Mouse (Mus musculus) thymus, adult 2 months (tissue): Measurements from ENCODE around the gene Gm21954. TPM values are rescaled to one million over a fixed set of nuclear protein-coding genes. Genes with fewer than 3 reads are reported as not detected.

Source experiments
- DNase-seq: peaks from one replicate; pipeline ENCODE4 v3.0.0; 2021
- H3K27ac ChIP-seq: fragments of 200-500 bp; 2 replicates; pipeline ENCODE4 v1.5.1; 2012; ENCODE audit warnings: low read length, control low read depth; ENCODE audit not compliant: control insufficient read depth, insufficient read depth
- H3K27me3 ChIP-seq: fragments of 200-500 bp; 2 replicates; pipeline ENCODE4 v1.6.1; 2012; ENCODE audit warnings: mild to moderate bottlenecking, low read length, moderate library complexity, mixed read lengths; ENCODE audit not compliant: control insufficient read depth, insufficient read depth
- H3K36me3 ChIP-seq: fragments of 200-500 bp; 2 replicates; pipeline ENCODE4 v1.6.1; 2012; ENCODE audit warnings: mild to moderate bottlenecking, low read length, moderate library complexity; ENCODE audit not compliant: control insufficient read depth, insufficient read depth
- H3K4me1 ChIP-seq: fragments of 200-500 bp; replicated peaks from 2 replicates; pipeline ENCODE4 v1.6.1; 2012; ENCODE audit warnings: low read length; ENCODE audit not compliant: control insufficient read depth, insufficient read depth
- H3K4me3 ChIP-seq: fragments of 200-500 bp; 2 replicates; pipeline ENCODE4 v1.5.1; 2012; ENCODE audit warnings: mild to moderate bottlenecking, low read length, control low read depth, moderate library complexity; ENCODE audit not compliant: control insufficient read depth, insufficient read depth
- CTCF ChIP-seq: fragments of 200-500 bp; IDR thresholded peaks from 2 replicates; pipeline ENCODE4 v1.5.1; 2012; ENCODE audit warnings: mild to moderate bottlenecking, control low read depth, low read length, moderate library complexity, borderline replicate concordance; ENCODE audit not compliant: control insufficient read depth, poor library complexity, insufficient read depth; ENCODE audit errors: extremely low read depth
- POLR2A ChIP-seq: fragments of 200-500 bp; IDR thresholded peaks from 2 replicates; pipeline ENCODE4 v1.6.1; 2012; ENCODE audit warnings: mild to moderate bottlenecking, low read length, control low read depth, moderate library complexity; ENCODE audit not compliant: control insufficient read depth, poor library complexity, insufficient read depth; ENCODE audit errors: extremely low read depth
- WGBS: fragments of 180-500 bp; shearing (Covaris S2); methylation state at CpG from one replicate; pipeline ENCODE4 v1.1.7; 2018; 5-methylcytosine and 5-hydroxymethylcytosine counted together
- polyA plus RNA-seq: library from polyadenylated mRNA; depleted of rRNA; stranded (reverse); fragments of >200 nt; gene quantifications from 2 replicates; pipeline ENCODE4 v1.2.3, GENCODE M21; 2012

Gene Gm21954
- polyA plus RNA-seq, 1 experiment: not detected

GRCm38 (mm10) chr3:55451035-55451434, 21.0 kb downstream of the Gm21954 start:
- H3K27me3 ChIP-seq: no peaks in the 10 kb centered on the region
- TF ChIP-seq CTCF: no peak
- H3K36me3 ChIP-seq: no peaks in the 10 kb centered on the region
- no peak for DNase-seq
- H3K4me1 ChIP-seq: no peaks in the 10 kb centered on the region
- 96% methylated on average over 14 of the region's 14 CpGs for WGBS
- H3K27ac ChIP-seq: no peak overlapping the region
- no peak overlapping the region for H3K4me3 ChIP-seq

- no peaks in the 10 kb centered on the region for H3K36me3 ChIP-seq
- H3K4me3 ChIP-seq: no peak overlapping the region
- no peaks in the 10 kb centered on the region for H3K4me1 ChIP-seq
- WGBS: 90% methylated on average over 2 of the region's 2 CpGs
- no peak overlapping the region for H3K27ac ChIP-seq
- no peaks in the 10 kb centered on the region for H3K27me3 ChIP-seq
- TF ChIP-seq CTCF (no peak), POLR2A (no peak)
- no peak for DNase-seq
Observed at GRCm38 (mm10) chr3:55449148-55449547, 22.9 kb downstream of the Gm21954 start.

DNA sequence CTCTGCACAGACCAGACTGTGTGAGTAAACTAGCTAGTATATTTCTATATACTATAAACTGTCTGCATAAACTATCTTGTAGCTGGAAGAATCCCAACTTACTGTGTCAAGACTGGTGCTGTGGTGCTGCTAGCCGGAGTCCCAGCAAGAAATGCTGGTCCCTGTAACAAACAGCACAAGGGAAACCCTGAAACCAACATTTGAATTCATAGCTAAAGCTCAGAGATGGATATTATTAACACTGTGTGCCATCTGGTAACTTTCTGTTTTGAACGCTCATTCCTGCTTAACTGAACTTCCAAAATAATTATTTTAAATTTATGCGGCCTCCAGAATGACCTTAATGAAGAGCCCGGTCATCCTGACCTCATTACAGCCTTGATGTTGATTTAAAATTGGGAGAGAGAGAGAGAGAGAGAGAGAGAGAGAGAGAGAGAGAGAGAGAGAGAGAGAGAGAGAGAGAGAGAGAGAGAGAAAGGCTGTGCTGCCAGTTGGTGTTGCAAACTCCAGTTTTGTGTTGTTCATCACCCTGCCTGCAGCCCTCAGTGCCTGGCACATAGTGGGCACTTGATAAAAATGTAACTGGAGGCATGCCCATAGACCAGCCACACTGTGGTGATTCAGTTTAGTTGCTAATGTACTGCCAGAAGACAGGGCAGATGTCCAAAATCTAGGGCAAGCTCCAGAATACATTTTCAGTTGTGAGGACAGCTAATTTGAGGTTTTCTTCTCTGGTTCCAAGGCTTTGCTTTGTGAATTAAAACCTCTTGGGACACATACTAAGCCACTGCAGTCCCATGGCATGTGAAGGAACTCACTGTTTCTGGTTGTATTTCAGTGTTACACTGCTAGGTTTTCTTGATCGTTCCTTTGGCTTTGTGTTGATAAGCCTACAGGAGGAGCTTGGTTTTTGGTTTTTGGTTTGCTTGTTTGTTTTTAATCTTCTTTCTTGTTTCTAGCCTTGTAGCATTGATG, 24.2 kb downstream of the Gm21954 start:
- H3K27me3 ChIP-seq: no peaks in the 10 kb centered on the region
- H3K27ac ChIP-seq: no peak overlapping the region
- H3K4me3 ChIP-seq: no peak overlapping the region
- WGBS: 95% methylated on average over 5 of the region's 5 CpGs
- no peak for TF ChIP-seq CTCF
- no peak for TF ChIP-seq POLR2A
- no peak for DNase-seq
- H3K4me1 ChIP-seq: no peaks in the 10 kb centered on the region
- no peaks in the 10 kb centered on the region for H3K36me3 ChIP-seq

DNA sequence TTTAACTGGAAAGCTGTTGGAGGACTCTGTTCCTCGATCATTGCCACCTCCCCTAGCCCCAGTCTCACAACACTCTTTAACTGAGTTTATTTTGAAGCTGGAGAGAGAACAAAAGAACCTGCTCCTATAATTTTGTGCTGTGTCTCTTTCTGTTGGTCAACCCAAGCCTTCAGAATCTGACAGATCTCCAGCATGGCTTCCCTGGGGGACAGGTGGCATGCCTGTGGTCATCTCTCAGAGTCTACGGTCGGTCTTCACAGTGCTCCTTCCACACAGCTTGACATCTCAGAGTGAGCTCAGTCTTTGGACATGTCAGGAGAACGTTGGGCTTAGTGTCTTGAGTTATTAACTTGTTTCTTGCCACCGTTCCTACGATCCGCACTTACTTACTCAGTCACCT, 25.3 kb downstream of the Gm21954 start:
- no peak for DNase-seq
- Histone ChIP-seq H3K36me3 (no peaks in the 10 kb centered on the region), H3K27ac (no peak overlapping the region), H3K27me3 (no peaks in the 10 kb centered on the region), H3K4me1 (no peaks in the 10 kb centered on the region), H3K4me3 (no peak overlapping the region)
- 95% methylated on average over 7 of the region's 7 CpGs for WGBS
- TF ChIP-seq CTCF (no peak), POLR2A (no peak)

DNA sequence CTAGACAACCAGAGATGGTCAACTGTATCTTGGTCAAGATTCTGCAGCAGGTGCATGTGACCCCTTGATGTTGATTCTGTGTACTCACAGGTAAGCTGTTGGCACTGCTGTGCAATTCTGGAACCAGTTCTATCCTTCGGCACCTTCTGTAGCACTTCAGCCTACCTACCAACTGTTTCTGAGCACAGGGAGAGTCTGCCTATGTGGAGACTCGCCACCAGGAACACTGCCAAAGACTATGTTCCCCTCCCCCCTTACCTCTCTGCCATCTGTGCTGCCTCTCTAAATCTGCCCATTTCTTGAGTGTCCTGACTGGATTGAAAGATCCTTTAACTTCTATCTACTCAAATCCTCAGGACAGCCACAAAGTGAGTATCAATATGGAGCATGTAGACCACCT, 28.3 kb downstream of the Gm21954 start:
- Histone ChIP-seq H3K27ac (no peak overlapping the region), H3K4me1 (peaks cover 3% of the 10 kb centered on the region), H3K4me3 (no peak overlapping the region), H3K36me3 (no peaks in the 10 kb centered on the region), H3K27me3 (no peaks in the 10 kb centered on the region)
- DNase-seq: no peak
- 97% methylated on average over 2 of the region's 2 CpGs for WGBS
- TF ChIP-seq POLR2A (no peak), CTCF (no peak)

DNA sequence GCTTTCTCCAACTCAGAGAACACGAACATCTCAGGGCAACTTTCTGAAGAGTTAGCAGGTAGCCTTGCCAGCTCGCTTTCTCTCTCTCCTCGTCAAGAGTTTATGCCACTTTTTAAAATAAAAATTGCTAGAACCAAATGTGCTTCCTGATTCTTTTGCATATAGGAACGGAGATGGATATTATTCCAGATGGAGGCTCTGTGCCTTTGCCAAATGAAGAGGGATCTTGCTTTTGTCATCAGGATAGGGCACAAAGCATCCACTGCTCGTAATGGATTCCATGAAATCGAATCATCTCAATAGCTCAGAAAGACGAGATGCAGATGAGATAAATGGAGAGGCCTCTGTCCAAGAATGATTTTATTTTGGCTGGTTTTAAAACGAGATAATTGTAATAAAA, 28.7 kb downstream of the Gm21954 start:
- H3K36me3 ChIP-seq: no peaks in the 10 kb centered on the region
- no peak for DNase-seq

More for the DNA sequence above, 28.7 kb downstream of the Gm21954 start:
- H3K4me3 ChIP-seq: no peak overlapping the region
- TF ChIP-seq POLR2A (no peak), CTCF (no peak)
- peaks cover 3% of the 10 kb centered on the region for H3K4me1 ChIP-seq
- WGBS: 91% methylated on average over 8 of the region's 8 CpGs
- no peak overlapping the region for H3K27ac ChIP-seq
- no peaks in the 10 kb centered on the region for H3K27me3 ChIP-seq
